Mouse (Mus musculus): Measurements from ENCODE around the gene Psmd5.

Gene Psmd5

DNA sequence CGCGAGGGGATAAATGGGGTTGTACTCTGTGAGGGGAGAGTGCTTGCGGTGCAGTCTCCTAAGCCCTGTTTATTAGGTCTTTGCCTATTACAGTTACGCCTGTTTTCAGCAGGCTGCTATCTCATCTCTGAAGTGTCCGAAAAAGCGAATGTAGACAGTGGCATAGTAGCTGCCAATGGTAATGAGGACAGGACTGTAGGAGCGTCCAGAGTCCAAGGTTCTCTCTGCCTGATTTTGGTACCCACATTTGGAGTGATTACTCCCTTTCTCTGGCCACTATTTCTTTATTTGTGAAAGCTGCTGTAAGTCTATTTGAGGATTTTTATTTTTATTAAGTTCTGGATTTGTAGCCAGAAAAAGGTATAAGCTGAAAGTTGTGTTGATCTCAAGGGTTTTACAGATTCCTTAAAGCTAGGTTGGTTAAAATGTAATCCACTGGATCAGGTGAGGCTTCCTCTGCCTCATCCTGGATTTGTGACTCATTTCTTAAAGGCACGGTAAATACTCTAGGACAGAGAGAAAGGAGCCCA, at the start of gene Psmd5:
TSS of gene Psmd5 (minus strand) at position 153 of the 530 bp plus-strand sequence.
- no peak for DNase-seq (ENCODE audit: low spot score)

DNA sequence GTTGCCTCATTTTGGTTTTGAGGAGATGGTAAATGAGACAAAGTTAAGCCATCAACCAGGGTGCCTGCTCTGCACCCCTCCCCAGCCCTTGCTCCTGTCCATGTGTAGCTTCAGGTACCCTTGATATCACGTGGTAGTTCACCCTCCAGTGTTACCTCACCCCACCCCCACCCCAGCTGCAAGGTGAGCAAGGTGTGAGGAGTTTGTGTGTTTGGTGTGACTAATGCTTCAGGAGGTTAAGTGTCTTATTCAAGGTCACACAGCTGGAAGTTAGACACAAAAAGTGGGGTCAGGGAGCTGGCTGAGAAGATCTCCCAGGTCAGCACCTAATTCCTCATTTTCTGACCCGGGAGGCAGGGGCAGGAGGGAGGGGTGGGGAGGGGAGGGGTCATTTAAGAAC, 48.0 kb upstream of the Psmd5 start:
- DNase-seq (ENCODE audit: low spot score) = no peak

DNA sequence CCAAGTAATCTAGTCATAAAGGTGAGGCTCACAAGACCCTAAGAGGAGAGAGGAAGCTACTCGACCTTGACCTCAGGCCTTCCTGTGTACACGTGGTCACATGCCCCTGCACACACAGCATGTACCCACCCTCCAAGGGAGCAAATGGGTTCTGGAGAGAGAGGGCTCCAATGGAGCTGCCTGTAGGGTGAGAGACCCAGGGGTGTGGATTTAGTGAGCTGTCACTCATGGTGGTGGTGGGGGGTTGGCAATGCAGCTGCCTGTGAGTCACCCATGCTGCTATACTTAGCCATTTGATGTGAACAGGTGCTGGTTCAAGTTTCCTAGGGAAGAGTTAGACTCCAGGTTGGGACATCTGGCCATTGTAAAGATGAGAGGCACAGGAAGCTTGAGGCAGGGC, 45.4 kb upstream of the Psmd5 start:
- DNase-seq (ENCODE audit: low spot score) = no peak

DNA sequence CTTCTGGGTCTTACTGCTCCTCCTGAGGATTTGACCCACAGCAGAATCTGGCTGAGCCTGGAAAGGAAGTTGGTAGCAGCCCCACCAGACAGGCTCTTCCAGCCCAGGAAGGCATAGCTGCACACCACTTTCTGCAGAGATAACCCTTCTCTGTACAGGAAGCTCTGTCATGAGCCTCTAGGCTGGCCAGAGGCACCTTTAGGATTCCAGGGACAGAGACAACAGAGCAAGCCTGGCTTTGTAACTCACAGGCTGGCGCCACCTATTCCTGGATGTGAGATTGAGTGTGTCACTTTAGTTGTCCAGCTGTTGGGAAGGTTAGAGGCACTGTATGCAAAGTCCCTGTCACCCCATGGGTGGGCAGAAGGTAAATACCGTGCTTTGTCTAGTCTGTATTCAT, 40.3 kb upstream of the Psmd5 start:
- DNase-seq (ENCODE audit: low spot score) = peak; percentile 10

- DNase-seq (ENCODE audit: low spot score) = no peak
Observed at GRCm38 (mm10) chr2:34914823-34915082, 40.0 kb upstream of the Psmd5 start.

DNA sequence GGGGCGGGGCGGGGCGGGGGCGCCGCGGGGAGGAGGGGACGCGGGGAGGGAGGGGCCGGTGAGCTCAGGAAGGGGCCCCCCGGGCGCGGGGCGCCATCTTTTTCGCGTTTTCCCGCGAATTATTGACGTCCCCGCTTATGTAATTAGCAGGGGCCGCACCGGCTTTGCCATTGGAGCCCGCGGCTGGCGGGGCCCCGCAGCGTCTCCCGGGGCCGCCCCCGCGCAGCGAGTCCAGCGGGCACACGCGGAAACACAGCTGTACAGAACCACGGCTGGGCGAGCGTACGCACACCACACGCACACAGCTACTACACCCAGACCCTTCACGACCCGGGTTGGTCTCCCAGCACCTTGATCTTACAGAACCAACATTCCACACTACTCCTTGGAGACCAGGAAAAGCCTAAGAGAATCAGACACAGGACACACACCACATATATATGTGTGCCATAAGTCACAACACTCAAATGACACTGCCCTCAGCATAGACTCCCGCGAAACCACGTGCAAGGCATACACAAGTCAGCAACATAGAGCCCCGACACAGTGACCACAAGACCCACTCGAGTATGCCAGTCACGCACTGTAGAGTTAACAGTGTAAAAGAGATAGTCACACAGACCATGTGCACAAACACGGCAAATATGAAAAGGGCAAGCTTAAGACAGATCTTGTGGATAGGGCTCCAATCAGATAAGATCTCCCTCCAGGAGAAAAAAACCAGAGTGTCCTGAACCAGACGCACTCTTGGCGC, 39.5 kb upstream of the Psmd5 start:
- DNase-seq (ENCODE audit: low spot score) = peak; percentile 19

DNA sequence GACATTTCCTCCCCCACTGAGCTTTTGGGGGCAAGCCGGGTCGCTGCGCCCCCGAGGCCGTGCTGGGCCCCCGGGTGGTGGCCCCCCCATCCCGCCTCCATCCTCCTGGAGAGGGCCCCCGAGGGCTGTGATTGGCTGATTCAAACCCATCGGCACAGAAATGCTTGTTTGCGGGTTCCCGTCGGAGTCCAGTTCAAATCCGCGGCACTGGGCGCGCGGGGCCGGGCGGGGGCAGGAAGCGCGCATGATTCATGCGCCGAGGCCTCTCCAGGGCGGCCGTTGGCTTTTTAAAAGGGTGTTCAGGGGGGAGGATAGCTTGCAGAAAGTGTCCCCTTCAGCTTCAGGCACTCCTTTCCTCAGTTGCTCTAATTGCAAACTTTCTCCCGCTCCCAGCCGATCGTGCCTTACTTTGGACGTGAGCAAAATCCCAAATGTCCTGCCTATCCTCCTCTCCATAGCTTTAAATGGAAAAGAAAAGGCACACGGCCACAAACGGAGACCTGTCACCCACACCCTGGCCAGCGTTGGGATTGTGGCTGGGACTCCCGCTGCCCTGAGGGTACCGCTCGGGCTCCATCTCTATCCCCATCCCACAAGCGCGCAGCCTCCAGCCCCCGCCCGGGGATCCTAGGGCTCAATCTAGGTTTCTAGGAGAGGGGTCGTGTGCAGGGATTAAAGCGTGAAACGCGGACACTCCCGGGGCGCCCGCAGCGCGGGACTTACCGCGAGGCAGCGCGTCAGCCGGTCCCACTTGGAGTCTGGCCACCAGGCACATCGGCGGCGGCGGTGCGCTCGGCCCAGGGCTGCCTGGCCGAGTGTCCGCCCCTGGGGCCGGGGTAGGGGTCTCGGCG, 38.7 kb upstream of the Psmd5 start, which contains the start of gene Phf19:
TSS of gene Phf19 (minus strand) at position 809 of the 851 bp plus-strand sequence.
- DNase-seq (ENCODE audit: low spot score) = peak; percentile 15

GRCm38 (mm10) chr2:34912613-34913012, 37.8 kb upstream of the Psmd5 start:
- no peak for DNase-seq (ENCODE audit: low spot score)

DNA sequence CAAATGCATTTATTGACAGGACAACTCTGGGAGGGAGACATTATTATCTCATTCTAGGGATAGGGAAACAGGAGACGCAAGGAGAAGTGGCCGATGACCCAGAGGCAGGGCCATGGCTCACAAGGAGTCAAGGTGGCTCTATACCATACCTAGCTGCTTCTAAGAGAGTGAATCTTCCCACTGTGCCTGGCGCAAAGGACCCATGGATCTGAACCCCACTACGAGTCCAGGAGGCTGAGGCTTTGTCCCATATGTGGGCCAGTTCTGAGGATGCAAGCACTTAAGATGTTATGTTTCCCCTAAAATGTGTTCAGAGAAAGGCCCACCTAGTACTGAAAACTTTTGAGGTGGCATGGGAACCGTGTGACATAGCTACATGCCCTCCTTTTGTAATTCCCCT, 37.1 kb upstream of the Psmd5 start:
- DNase-seq (ENCODE audit: low spot score) = no peak

DNA sequence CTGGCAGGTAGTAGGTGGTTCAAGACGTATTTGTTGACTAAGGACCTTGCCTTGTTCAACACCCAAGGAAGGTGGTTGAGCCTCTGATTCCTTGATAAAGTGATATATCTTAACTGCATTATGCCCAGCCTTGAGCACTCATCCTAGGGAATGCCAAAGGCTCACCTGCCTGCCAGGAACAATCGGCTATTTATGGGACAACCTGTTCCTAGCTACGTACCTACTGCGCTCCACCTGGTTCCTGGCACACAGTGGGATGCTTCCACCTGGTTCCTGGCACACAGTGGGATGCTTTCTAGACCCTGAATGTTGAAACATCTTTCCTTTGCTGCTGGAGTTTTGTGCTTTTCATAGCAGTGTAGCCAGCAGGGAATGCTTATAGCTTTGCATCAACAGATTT, 35.0 kb upstream of the Psmd5 start:
- DNase-seq (ENCODE audit: low spot score) = no peak

DNA sequence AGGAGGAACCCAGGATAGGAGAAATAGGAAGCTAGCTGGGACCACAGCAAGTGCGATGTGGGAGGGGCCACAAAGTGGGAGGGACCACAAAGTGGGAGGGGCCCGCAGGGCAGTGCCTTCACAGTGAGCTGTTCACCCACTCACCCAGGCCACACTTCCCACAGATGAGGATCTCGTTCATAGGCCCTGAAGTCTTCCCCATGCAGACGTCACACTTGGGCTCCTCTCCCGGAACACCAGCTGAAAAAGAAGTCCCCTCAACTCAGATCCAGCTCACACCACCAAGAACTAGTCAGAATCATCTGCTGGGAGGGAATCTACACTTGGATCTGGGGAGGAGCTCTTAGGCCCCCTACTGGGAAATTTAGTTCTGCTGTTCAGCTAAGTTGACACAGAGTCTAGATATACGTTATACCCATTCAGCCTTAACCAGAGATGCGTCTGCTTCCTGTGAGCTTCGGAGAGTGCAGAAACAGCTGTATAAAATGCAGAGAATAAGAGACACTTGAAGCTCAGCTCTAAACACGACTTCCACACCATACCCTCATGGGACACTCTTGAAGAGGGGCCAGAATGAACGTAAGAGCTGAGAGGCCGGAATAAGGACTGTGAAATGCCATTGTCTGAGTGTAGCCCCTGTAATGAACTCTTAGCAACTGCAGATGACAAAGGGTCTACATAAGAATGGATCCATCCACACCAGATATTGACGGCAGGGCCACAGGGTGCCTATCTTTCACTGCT, 32.3 kb upstream of the Psmd5 start:
- peak; percentile 20 for DNase-seq (ENCODE audit: low spot score)

GRCm38 (mm10) chr2:34906426-34906825, 31.7 kb upstream of the Psmd5 start:
- DNase-seq (ENCODE audit: low spot score) = no peak

DNA sequence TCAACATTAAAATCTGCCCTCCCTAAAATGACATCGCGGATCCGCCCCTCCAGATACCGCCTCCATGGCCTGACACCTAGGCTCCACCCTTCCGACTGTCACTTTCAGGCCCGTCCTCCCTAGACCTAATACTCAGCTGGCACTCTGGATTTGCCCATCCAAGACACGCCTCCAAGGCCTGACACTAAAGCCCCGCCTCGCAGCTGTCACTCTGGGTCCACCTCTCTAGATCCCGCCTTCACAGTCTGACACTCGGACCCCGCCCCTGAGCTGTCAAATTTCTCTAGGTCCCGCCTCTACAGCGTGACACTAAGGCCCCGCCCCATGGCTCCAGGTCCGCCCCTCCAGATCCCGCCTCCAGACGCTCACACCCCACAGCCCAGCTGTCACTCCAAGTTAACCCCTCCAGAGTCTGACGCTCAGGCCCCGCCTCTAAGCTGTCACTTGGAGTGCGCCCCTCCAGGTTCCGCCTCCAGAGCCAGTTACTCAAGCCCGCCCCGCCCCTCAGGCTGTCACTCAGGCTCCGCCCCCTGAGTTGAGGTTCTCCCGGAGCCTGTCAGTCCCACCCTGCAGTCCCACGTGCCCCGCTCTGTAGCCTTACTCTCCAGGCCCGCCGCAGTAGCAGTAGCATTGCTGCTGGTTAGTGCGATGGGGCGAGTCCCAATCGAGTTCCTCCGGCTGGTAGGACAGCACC, 30.2 kb upstream of the Psmd5 start:
- DNase-seq (ENCODE audit: low spot score) = peak; percentile 99

GRCm38 (mm10) chr2:34903652-34904405, 29.1 kb upstream of the Psmd5 start:
- peak; percentile 25 for DNase-seq (ENCODE audit: low spot score)

GRCm38 (mm10) chr2:34903191-34903590, 28.4 kb upstream of the Psmd5 start:
- no peak for DNase-seq (ENCODE audit: low spot score)

GRCm38 (mm10) chr2:34902731-34903130, 28.0 kb upstream of the Psmd5 start:
- DNase-seq (ENCODE audit: low spot score) = peak; percentile 17

DNA sequence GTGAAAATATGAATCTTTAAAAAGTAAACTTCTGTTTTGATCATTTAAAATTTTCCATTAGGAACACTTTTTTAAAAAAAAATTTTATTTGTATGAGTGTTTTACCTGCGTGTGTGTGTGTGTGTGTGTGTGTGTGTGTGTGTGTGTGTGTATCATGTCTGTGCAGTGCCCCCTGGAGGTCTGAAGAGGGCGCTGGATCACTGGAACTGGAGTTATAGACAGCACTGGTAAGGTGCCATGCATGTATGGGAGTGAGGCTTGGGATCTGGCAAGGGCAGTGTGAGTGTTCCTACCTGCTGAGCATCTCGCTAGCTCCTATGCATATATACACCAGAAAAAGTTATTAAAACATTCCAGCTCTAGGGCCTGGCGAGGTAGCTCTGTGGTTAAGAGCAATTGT, 27.0 kb upstream of the Psmd5 start:
- DNase-seq (ENCODE audit: low spot score) = no peak

DNA sequence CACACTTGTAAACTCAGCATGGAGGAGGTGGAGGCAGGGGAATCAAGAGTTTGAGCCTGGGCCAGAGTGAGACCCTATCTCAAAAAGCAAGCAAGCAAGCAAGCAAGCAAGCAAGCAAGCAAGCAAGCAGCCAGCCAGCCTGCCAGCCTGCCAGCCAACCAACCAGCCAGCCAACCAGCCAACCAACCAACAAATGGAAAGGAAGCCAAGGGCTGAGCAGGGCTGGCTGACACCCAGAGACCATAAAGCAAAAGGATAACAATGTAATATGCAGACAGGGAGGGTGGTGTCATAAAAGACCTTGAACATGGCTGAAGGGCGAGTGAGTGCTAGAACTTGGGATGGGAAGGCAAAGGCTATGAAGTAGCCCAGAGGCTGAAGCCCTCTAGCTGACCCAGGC, 25.6 kb upstream of the Psmd5 start:
- no peak for DNase-seq (ENCODE audit: low spot score)

GRCm38 (mm10) chr2:34899682-34900081, 24.9 kb upstream of the Psmd5 start:
- DNase-seq (ENCODE audit: low spot score) = no peak

GRCm38 (mm10) chr2:34897820-34898219, 23.1 kb upstream of the Psmd5 start:
- DNase-seq (ENCODE audit: low spot score) = peak; percentile 33

DNA sequence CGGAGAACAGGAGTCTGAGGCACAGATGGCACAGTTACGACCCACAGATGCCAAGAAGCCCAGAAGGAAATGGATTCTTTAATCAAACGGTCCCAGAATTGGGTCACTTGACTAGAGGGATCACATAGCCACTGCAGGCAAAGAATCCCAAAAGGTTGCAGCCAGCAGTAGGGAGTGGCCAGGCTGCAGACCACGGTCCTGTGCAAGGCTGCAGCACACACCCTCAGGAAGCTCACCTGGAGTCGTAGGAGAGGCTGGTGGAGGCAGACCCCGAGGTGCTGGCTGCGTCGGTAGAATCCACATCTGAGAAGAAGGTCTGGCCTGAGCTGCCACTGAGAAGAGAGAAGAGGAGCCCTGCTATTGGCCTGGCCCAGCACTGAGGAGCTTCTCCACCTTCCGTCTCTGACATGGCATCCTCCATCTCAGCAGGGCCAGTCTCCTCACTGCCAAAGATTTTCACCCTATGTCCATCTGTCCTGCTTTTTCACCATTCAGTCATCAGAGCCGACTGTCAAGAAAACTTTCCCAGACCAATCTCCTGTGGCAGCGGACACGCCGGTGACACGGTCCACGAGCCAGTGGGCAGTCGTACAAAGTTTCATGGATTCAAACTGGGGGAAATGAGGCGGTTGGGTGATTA, 22.2 kb upstream of the Psmd5 start:
- DNase-seq (ENCODE audit: low spot score) = no peak

Data from MN1 (cell line).